Mouse (Mus musculus) brain, adult 2 months (tissue): Measurements from ENCODE around the gene Syne1.

Experiments used
- DNase-seq: peaks from one replicate; pipeline ENCODE4 v3.0.0; 2011; ENCODE audit warnings: low read depth, low spot score

The Syne1 gene

DNA sequence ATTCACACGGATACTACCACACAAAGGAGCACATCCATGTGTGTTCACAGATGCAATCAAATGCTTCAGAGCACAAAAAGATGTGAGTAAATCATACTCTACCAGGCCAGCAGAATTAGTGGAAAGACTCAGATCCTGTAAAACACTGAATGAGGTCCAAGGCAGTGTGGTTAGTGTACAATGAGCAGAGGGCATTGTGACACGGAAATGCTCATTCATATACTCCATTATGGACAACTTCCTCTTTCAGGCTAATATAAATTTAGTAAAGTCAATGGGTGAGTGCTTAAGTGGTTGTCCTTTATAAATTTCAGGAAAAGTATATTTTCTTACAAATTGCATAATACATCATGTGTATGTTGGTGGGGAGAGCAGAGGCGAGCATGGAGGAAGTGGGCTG, 484.2 kb downstream of the Syne1 start:
- DNase-seq, result no peak

- DNase-seq, result no peak
Observed at GRCm38 (mm10) chr10:5059983-5060382, 491.3 kb downstream of the Syne1 start.

DNA sequence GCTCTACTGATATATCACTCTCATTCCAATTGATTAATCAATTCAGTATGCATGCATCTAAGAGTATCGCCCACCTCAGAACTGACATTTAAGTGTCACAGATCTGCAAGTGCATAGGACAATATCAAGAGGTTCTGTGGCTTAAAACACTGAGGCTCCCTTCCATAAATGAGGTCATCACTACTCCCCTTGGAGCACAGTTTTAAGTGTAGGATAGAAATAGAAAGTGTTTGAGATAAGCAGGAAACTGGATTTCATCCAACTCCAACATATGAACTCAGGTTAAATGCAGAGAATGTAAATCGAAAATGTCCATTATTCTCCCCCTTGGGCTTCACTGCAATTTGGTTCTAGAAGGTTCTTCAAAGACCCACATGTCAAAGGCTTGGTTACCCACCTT, 492.4 kb downstream of the Syne1 start:
- no peak for DNase-seq

DNA sequence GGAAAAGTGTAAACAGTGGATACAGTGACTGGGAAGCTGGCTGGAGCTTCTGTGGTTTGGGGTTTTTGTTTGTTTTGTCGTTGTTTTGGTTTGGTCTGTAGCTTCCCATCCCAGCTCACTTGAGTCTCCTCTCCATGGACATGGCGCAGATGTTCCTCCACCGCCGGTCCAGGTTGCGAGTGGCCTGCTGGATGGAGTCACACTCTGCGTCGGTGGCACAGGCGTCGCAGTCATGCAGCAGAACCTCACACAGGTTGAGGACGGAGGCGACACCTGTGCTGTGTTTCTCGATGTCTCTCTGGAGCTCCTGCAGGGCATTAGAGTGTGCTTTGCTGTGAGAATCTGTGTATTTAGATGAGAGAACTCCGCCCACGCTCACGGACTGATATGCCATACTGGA, 493.6 kb downstream of the Syne1 start:
- no peak for DNase-seq

DNA sequence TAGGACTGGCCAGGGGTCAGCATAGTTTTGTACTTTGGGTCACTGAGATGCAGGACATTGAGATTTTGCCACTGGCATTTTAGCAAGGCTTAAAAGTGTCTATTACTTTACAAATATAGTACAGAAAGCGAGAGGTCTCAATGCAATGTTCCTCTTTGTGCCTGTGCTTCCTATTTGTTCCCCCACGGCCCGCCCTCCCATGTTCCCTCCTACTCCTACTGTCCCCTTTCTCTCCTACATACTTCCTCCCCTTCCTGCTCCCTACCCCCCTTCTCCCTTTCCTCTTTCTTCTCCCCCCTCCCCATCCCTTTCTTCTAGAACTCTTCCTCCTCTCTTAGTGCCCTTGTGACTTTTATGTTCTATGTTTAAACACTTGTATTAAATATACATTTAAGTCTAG, 494.3 kb downstream of the Syne1 start:
- DNase-seq, result no peak

DNA sequence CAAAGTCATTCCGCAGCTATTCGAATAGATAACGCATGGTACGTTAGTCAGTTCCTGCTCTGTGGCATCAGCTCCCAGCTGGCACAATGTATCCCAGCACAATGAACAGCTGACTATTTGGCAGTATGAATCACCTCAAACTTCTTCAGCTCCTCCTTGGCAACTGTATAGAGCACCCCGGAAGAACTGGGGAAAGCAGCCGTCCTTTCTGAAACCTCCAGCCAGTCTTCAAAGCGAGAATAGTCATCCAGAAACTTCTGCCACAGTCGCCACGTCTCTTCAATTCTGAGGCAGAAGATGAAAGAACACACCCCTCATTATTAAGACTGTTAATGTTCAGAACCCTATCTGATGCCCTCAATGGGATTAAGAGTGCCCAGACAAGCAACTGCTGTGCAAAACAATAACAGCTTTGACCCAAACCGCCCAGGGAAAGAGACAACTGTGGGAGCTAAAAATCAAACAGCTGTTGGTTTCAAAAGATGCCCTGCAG, 495.0 kb downstream of the Syne1 start:
- peak; percentile 46 for DNase-seq

- DNase-seq, result no peak
Observed at GRCm38 (mm10) chr10:5045671-5046070, 505.6 kb downstream of the Syne1 start.

GRCm38 (mm10) chr10:5045213-5045612, 506.1 kb downstream of the Syne1 start:
- DNase-seq, result no peak

DNA sequence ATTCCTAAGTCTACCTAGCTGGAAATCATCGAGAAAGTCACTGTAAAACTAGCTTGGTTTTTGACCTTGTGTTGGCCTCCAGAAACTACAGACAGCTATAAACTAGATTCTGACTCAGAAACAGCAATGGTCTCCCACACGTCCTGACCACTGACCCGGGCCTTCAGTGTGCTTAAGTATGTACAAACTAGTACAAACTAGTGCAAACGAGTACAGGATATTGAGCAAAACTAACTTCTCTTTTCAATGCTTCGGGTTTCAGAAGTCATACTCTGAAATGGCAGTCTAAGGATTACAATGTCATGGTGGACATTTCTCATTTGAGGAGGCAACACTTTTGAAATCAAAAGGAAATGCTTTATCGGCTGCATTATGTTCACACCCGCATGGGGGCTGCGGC, 506.8 kb downstream of the Syne1 start:
- DNase-seq, result no peak

DNA sequence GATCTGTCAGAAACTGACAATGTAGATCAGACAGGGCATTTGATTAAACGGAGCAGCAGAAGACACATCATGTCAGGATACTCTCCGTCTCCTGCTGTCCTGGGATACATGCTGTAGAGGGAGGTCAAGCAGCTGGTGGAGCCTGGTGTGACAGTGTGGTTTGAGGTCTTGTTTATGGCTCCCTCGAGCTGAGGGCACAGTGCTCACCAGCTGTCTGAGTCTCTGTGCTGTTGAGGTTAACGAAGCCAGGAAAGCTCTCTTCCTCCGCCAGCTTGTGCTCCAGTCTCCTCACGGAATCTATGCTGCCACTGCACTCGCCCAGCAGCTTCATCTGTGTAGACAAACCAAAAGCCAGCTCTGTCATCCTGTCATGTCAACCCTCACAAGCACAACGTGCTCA, 510.0 kb downstream of the Syne1 start:
- no peak for DNase-seq

GRCm38 (mm10) chr10:5032192-5033048, 518.9 kb downstream of the Syne1 start:
- no peak for DNase-seq

DNA sequence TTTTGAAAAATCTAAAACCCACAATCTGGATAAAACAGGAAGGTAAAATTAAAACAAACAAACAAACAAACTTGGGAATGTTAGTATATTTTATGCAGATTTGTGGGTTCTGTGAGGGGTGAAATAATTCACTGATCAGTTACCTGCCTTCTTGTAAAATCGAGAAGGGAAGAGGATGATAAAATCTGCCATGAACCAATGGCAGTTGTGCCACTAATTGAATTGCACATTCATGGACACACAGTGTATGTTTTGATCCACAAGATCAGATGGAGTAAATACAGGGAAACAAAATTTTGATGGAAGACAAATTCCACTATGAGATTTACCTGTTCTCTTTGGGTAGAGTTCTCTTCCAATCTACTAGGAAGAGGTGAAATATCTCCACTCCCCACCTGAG, 521.4 kb downstream of the Syne1 start:
- DNase-seq, result no peak

DNA sequence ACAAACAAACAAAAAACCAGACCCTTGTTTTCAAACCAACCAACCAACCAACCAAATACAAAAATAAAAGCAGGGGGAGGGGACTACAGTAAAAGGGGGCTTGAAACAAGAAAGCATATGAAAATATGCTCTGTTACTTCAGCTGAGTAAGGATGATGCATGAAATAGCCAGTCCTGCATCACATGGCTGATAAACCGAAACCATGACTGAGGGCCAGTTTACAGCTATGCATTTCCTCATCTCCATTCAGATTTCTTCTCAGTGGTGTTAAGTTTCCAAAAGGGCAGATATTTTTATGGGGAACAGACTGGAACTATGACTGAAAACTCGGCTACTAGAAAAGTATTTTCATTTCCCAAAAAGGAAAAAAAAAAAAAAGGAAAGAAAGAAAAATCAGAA, 522.1 kb downstream of the Syne1 start:
- DNase-seq, result no peak

GRCm38 (mm10) chr10:5028301-5028700, 523.0 kb downstream of the Syne1 start:
- DNase-seq, result no peak

DNA sequence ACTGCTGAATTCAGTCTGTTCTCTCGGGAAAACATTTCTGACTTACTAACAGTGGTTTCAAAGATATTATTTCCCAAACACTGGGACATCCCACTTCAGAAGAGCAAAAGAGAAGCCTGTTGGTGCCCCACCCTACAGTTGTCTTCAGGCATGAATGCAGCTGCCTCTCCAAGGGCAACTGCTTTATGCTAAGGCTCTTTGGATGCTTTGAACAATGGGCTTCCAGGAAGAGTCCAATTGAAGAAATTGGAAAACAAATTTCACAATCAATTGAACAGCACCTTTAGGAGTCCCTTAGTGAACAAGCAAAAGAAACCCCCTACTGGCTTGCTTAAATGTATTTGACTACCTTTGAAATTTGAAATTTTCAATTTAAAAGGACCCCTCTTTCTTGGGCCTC, 524.1 kb downstream of the Syne1 start:
- DNase-seq, result no peak

GRCm38 (mm10) chr10:5025906-5026305, 525.4 kb downstream of the Syne1 start:
- DNase-seq, result no peak

DNA sequence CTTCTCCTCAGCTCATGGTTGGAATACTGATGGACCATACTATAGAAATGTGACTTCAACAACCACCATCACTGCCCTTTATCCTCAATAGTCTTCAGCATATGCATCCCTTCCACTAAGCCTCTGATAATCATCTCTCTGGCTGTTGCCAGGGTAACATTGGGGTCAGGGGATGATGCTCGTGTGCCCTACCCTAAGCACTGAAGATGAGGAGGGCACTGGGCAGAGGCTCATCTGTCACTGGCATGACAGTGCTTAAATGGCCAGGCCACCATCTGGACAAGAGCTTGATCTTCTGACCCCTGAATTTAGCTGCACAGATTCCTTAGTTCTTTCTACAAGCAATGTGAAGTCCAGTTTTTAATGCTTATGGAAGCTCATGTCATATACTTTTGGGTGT, 534.1 kb downstream of the Syne1 start:
- DNase-seq, result no peak

- DNase-seq, result no peak
Observed at GRCm38 (mm10) chr10:5014976-5015375, 536.3 kb downstream of the Syne1 start.

DNA sequence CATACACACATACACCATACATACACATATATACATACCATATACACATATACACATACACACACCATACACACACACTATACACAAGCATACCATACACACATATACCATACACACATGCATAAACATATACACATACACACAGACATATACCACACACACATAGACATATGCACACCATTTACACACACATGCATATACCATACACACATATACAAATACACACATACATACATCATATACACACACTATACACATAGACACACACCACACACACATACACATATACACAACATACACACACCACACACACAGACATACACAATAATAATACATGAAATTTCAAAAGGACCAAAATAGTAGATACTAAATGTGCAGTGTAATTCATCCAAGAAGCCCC, 539.3 kb downstream of the Syne1 start:
- no peak for DNase-seq

DNA sequence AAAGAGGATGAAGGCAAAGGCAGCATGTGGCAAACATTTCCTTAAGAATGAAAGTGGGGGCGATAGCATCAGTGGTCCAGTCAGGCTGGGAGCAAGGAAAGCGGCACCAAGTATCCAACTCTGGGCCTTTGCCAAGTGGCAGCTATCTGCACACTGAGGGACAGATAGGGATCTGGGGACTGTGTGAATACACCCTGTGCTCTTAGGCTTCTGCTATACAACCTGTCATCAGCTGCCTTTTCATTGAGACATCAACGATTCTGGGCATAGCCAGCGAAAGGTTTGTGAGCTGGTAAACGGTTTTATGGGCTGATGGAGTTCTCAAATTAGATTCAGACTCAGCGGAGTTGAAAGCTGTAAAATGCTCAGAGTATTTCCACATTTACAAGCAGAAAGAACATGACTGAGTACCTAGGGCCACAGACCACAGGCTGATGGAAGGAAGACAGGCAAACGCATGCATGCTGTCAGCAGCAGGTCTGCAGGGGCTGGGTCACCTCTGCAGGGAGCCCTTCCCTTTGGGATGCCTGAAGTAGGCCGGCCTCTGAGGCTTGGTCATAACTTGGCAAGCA, 542.4 kb downstream of the Syne1 start:
- no peak for DNase-seq

DNA sequence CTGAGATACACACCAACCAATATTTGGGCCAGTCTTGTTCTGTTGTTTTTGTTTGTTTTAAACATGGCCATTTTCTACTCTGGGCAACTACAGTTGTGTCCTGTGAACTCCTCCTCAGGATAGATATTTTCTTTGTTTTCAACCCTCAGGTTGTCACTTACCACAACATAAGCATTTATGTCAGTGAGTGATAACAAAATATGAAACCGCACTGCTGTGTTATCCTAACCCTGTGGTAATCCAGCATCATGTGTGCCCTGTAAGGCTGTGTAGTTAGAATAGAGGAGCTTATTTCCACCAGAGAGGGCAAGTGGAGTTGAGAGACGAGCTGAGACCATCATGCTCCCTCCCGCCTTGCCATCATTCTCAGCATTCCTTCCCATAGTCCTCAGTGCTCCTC, 554.7 kb downstream of the Syne1 start:
- DNase-seq, result no peak

DNA sequence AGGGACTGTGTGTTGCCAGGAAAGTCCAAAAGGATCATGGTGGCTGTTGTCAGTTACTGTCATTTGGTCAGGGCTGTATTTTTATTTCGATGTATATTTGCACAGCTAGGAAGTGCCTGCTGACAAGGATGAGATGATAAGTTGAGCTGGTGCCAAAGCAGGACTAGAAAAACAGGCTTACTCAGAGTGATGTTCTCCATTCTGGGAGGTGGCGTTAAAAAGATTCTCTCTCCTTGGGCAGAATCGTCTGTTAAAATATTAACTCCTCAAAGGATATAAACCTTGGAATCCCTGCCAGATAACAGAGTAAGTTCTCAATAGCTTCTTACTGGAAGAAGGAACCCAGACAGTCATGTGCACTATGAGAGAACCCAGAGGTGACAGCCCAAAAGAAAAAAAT, 557.5 kb downstream of the Syne1 start:
- DNase-seq, result peak; percentile 51

DNA sequence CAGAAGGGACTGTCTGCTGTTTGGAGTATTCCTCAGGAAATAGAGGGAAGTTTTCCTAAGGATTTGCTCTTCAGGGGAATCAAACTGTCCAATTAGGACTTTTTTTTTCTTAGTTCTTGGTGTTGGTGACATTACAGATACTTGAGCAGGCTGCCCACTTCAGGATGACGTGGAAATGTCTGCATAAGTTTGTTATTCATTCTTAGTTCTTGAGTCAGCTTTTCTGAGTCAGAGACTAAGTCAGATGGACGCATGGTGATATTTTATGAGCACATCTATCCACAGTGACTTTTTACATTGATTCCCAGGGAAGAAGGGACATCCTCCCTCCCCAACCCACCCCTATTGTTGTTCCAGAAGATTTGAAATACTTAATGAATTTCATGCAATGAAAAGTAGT, 567.4 kb downstream of the Syne1 start:
- DNase-seq, result peak; percentile 23
